Mouse (Mus musculus) embryo, embryonic 11 days (tissue): ENCODE data around the gene Eaf1.
"Not testable (repeated sequence)": the region's sequence is repeated elsewhere in the genome, so short reads cannot be mapped to it uniquely, and the experiment has no call there.

Experiments used
- DNase-seq: peaks from one replicate; pipeline ENCODE4 v3.0.0-alpha.2; 2015

Gene Eaf1

DNA sequence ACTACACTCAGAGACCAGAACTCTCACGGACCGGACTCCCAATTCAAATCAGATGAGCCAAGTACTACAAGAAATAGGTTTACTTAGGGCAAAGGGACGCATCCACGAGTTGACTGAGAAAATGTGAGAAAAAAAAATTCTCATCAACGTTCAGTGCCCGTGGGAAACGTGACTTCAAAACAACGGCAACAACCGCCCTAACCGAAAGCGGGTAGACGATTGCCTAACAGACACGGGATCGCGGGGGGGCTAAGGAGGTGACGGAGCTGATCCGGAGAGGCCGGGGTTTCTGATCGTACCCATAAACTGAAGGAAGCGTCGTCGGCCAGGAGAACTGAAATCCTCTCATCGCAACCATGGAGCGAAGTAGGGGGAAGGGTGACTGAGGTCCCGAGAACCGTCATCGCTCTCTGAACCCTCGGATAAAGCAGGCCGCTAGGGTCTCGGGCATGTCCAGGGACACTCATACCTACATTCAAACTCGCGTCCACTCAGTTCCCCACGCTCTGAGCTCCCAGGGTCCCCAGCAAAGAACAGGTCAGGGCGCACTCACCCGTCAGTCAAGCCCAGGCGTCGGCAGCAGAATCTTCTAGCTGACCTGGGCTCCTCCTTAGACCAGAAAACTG lies at the start of gene Eaf1:
Gene Eaf1, plus strand, starts transcription at position 51 of the 626 bp plus-strand sequence.
- DNase-seq: no peak

DNA sequence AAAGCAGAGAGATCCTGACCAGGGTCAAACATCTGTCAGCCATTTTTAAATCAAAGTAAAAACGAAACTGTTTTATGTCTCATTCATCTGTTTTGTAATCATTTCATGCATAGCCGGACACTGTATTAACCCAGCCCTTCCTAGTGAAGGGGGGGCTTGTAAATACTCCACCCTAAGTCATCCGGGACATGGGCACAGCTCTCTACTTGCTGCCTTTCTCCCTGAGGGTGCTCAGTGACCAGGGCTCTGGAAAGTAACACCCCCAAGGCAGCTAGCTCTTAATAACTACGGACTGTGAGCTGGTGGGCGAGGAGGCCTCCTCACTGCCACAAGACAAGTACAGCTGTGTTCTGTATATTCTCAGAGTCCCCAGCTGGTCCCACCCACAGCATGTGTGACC lies 45.2 kb upstream of the Eaf1 start:
- no peak for DNase-seq

- not testable (repeated sequence) for DNase-seq
Observed at GRCm38 (mm10) chr14:31453946-31454345, 40.3 kb upstream of the Eaf1 start.

DNA sequence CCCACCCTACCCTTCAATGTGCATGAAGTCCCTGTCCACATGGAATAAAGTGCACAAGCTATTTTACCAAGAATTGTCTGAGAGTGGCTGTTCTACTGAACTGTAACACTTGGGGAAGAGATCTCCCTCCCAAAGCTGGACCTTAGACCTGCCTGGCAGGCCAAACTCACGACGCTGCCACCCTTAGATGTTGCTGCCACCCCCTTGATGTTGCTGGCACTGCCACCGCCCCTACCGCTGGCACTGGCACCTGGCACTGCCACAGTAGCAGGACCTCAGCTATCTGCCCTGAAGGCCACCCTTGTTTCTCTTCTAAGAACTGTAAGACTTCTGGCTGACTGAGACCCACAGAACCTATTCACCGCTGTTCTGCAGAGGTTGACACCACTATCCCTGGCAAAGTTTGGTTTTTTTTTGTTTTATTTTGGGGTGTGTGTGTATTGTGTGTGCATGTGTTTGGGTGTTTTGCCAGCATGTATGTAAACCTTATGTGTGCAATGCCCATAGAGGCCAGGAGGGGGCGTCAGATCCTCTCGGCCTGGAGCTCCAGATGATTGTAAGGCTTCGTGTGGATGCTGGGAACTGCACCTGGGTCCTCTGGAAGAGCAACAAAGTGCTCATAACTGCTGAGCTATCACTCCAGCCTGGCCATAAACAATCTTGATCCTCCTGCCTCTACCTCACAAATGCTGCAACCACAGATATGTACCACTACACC lies 39.2 kb upstream of the Eaf1 start:
- DNase-seq: no peak

GRCm38 (mm10) chr14:31456064-31456721 lies 38.0 kb upstream of the Eaf1 start:
- DNase-seq: no peak

GRCm38 (mm10) chr14:31458006-31458405 lies 36.2 kb upstream of the Eaf1 start:
- peak; percentile 32 for DNase-seq

DNA sequence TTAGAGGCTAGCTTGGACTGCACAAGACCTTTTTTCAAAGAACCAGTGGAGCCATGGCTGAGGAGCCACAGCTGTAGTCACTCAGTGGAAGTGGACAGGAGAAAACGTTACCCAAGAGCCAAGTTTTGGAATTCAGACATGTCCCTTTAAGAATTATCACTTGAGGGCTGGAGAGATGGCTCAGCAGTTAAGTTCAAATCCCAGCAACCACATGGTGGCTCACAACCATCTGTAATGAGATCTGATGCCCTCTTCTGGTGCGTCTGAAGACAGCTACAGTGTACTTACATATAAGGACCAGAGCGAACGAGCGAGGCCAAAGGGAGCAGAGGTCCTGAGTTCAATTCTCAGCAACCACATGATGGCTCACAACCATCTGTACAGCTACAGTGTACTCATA lies 32.0 kb upstream of the Eaf1 start:
- not testable (repeated sequence) for DNase-seq

DNA sequence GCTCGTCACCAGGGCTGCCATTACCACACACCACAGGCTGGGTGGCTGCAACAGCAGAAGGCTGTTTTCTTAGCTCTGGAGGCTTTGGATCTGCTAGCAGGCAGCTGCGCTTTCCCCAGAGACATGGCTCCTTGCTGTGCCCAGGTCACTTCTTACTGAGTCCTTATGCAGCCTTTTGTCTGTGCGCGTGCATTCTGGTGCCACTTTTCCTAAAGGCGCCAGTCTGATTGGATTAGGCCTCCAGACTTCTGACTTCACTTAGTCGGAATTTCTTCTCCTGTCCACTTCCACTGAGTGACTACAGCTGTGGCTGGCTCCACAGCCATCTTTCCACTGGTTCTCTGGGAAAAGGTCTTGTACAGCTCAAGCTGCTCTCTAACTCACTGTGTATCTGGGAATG lies 31.3 kb upstream of the Eaf1 start:
- DNase-seq: no peak

DNA sequence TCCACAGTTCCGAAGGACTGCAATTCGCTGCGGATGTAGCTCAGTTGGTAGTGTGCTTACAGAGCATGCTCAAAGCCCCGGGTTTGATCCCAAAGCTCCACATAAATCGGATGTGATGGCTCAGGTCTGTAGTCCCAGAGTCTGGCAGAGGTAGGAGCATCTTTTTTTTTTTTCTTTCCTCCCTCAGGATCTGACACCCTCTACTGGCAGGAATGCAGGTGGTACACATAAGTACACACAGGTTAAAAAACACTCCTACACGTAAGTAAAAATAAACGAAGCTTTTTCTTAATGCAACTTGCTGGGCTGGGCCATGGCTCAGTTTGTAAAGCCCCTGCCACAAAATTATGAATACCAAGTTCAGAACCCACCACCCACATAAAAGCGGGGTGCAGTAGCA lies 30.0 kb upstream of the Eaf1 start:
- DNase-seq: peak; percentile 45

GRCm38 (mm10) chr14:31469711-31470110 lies 24.5 kb upstream of the Eaf1 start:
- DNase-seq: no peak

DNA sequence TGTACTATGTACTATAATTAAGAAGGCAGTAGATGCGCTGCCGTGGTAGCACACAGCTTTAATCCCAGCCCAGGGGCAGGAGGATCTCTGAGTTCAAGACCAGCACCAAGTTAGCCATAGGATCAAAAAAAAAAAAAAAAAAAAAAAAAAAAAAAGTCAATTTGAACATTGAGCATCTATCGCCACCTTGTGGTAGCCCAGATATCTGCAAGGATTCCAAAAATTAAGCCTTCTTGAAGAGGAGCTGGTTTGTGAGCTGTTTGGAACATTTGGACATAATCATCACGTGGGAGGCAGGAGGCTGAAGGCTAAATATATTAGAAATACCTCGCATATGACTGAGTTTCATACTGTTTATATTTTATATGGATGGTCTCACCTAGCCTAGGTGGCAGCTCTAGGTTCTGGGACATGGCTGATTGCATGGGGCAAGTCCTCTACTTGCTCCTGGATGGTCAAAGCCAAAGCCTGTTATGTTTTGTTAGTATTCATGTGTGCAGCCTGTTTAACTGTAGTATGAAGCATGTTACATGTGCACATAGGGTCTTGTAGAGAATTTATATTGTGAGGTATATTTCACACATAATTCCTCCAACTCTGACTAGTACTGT lies 21.6 kb upstream of the Eaf1 start:
- DNase-seq: peak; percentile 74

DNA sequence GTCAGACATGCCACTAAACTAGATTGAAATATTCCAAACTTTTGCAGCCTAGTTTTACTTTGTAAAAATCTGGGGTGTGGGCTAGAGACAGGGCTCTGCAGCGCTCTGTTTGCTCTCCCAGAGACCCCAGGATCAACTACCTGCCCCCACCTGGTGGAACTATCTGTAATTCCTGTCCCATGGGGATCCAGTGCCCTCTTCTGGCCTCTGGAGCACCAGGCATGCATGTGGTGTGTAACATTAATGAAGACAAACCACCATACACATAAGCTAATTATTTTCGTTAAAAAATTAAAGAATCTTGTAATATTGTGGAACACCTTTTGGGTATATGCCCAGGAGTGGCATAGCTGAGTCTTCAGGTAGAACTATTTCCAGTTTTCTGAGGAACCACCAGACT lies 20.9 kb upstream of the Eaf1 start:
- DNase-seq: no peak

GRCm38 (mm10) chr14:31482417-31482816 lies 11.8 kb upstream of the Eaf1 start:
- DNase-seq: no peak

- DNase-seq: no peak
Observed at GRCm38 (mm10) chr14:31486465-31486864, 7.7 kb upstream of the Eaf1 start.

GRCm38 (mm10) chr14:31488055-31488454 lies 6.1 kb upstream of the Eaf1 start:
- no peak for DNase-seq

DNA sequence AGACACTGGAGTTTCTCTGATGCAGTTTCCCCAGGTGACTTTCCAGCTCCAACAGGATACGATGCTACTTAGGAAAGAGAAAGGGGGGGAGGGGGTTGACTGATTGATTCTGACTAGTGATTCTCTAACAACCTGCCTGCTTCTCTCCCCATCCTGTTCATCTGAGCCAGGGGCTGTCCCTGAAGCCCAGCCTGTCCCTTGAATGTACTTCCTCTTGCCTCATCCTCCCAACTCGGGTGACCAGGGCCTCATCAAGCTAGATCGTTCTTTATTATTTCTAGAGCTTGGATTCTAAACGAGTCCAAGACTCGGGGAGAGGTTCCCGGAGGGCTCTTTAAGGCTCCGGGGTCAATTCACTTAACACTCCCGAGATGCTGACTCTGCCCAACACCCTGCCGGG lies 298 bp upstream of the Eaf1 start:
- no peak for DNase-seq

- peak; percentile 96 for DNase-seq
Observed at GRCm38 (mm10) chr14:31494975-31495455, 816 bp downstream of the Eaf1 start, which contains the start of gene Mettl6. Gene Mettl6 (minus strand): TSS chr14:31495040.

DNA sequence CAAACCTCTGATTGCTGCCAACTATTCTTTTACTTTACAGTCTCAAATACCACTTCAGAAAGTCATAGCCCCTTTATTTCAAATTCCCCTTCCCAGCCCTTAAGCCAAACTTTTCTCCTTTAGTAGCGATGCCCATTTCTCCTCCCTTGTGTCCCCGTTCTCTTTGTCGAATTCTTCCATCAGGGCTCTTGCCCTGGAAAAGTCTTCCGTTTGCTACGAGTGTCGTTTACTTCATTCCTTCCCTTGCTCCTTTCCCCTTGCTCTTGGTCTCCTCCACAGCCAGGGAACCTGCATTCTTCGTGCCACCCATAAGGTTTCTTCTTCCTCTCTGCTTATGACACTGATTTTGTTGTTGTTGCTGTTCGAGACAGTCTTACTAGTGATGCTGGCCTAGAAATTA lies 1.3 kb downstream of the Eaf1 start:
- DNase-seq: peak; percentile 12

GRCm38 (mm10) chr14:31496241-31496646 lies 2.0 kb downstream of the Eaf1 start:
- peak; percentile 11 for DNase-seq

DNA sequence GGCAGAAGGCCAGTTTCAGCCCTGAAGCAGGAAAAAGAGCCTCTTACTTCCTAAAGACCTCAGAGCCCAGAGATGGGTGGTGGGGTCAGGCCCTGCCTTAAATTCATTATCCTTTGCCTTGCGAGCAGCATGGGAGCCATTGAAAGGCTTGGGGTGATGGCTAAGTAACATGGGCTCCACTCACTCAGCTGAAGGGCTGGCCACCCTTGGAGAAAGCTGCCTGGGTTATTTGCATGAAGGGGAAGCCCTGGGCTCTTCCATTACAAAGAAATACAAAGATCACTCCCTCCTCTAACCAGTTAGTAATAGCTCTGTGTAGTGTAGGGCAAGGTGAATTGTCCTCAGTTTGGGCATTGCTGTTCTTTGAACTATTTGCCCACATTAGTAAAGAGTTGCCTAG lies 5.3 kb downstream of the Eaf1 start:
- no peak for DNase-seq

DNA sequence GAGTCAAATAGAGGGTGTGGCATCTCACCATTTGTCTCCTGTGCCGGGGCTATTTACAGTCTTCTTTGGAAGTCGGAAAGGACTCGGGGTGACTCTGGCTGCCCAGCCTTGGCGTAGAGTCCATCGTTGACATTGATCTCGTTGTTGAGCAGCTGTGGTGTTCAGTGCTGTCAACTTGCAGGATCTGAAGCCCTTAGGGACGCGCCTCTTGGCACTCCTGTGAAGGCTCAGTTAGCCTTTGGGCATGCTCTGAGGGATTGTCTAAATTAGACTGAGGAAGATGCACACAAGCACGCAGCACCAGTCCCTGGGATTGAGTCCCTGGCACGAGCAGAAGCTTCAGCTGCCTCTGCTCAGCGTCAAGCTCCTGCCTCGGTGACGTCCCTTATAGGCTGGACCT lies 9.2 kb downstream of the Eaf1 start:
- DNase-seq: no peak

DNA sequence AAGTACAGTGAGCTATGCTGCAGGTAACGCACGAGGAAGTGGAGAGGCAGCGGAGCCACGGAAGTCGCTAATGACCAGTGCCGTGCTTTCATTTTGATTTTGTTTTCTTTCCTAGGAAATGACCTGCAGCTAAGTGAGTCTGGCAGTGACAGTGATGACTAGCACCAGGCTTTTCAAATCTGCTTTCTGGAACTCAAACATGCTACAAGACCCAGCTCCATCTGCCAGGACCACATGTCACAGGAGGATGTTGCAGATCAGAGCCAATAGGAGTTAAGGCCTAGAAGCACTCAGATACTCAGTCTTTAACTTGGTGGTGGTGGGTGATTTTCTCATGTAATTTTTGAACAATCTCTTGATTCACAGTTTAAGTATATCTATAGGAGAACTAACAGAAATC lies 12.3 kb downstream of the Eaf1 start:
- no peak for DNase-seq

- DNase-seq: no peak
Observed at GRCm38 (mm10) chr14:31509911-31510310, 15.7 kb downstream of the Eaf1 start.

DNA sequence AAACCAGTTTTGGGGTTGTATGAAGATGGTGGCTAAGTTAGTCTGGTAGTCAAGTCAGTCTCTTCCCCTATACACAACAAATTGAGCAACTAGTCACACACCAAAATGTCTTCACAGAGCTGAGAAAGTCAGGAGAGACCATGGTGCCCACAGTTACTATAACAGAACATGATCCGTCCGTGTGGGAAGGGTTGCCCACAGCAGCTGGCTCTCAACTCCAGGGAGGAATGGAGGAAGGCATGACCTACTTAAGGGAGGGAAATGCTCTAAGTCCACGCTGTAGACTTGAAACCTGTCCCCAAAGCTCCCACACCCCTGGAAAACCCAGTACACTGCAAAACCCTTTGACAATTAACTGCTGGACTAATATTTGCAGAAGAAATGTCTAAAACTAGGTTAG lies 16.1 kb downstream of the Eaf1 start:
- DNase-seq: no peak
